Mouse (Mus musculus): ENCODE measurements at regions not wholly inside any gene's neighbourhood (a gene's known extent, or its start where the extent isn't known, plus 50 kb on each side); places are given as distances from the start of the nearest gene placed in this dataset.

GRCm38 (mm10) chr14:108123147-108123546, 790.8 kb downstream of the Slitrk1 start:
- DNase-seq (ENCODE audit: low spot score), result no peak
- H3K4me3 ChIP-seq, result no peak overlapping the region
- H3K9me3 ChIP-seq, result no peaks in the 10 kb centered on the region
- WGBS, result 86% methylated on average over 2 of the region's 2 CpGs
- no peak overlapping the region for H3K27ac ChIP-seq
- H3K27me3 ChIP-seq (ENCODE audit: insufficient read depth, poor library complexity, severe bottlenecking), result no peaks in the 10 kb centered on the region
- no peaks in the 10 kb centered on the region for H3K36me3 ChIP-seq
- no peaks in the 10 kb centered on the region for H3K4me1 ChIP-seq

- Histone ChIP-seq H3K27ac (no peak overlapping the region), H3K9me3 (no peaks in the 10 kb centered on the region), H3K4me3 (no peak overlapping the region), H3K4me1 (no peaks in the 10 kb centered on the region), H3K36me3 (no peaks in the 10 kb centered on the region), H3K27me3 (ENCODE audit: insufficient read depth, poor library complexity, severe bottlenecking) (no peaks in the 10 kb centered on the region)
- no peak for DNase-seq (ENCODE audit: low spot score)
- 81% methylated on average over 2 of the region's 2 CpGs for WGBS
Measured at GRCm38 (mm10) chr14:108105009-108105408, 808.9 kb downstream of the Slitrk1 start.

GRCm38 (mm10) chr14:108090965-108091364, 823.0 kb downstream of the Slitrk1 start:
- no peak for DNase-seq (ENCODE audit: low spot score)
- Histone ChIP-seq H3K4me3 (no peak overlapping the region), H3K9me3 (no peaks in the 10 kb centered on the region), H3K27ac (no peak overlapping the region), H3K4me1 (no peaks in the 10 kb centered on the region), H3K27me3 (ENCODE audit: insufficient read depth, poor library complexity, severe bottlenecking) (no peaks in the 10 kb centered on the region), H3K36me3 (no peaks in the 10 kb centered on the region)
- WGBS, result 90% methylated on average over 2 of the region's 2 CpGs

- WGBS, result 83% methylated on average over 2 of the region's 2 CpGs
- Histone ChIP-seq H3K9me3 (no peaks in the 10 kb centered on the region), H3K4me3 (no peak overlapping the region), H3K36me3 (no peaks in the 10 kb centered on the region), H3K27me3 (ENCODE audit: insufficient read depth, poor library complexity, severe bottlenecking) (no peaks in the 10 kb centered on the region), H3K4me1 (no peaks in the 10 kb centered on the region), H3K27ac (no peak overlapping the region)
- no peak for DNase-seq (ENCODE audit: low spot score)
Measured at GRCm38 (mm10) chr14:108049997-108050396, 864.0 kb downstream of the Slitrk1 start.

- Histone ChIP-seq H3K36me3 (no peaks in the 10 kb centered on the region), H3K27ac (no peak overlapping the region), H3K4me3 (no peak overlapping the region), H3K9me3 (no peaks in the 10 kb centered on the region), H3K27me3 (ENCODE audit: insufficient read depth, poor library complexity, severe bottlenecking) (no peaks in the 10 kb centered on the region), H3K4me1 (no peaks in the 10 kb centered on the region)
- WGBS, result 80% methylated on average over 1 of the region's 1 CpGs
- no peak for DNase-seq (ENCODE audit: low spot score)
Measured at GRCm38 (mm10) chr14:108035959-108036358, 878.0 kb downstream of the Slitrk1 start.

GRCm38 (mm10) chr14:108034162-108034561, 879.8 kb downstream of the Slitrk1 start:
- H3K27ac ChIP-seq, result no peak overlapping the region
- DNase-seq (ENCODE audit: low spot score), result no peak
- no peaks in the 10 kb centered on the region for H3K9me3 ChIP-seq
- 54% methylated on average over 1 of the region's 1 CpGs for WGBS
- no peak overlapping the region for H3K4me3 ChIP-seq
- H3K4me1 ChIP-seq, result no peaks in the 10 kb centered on the region
- H3K27me3 ChIP-seq (ENCODE audit: insufficient read depth, poor library complexity, severe bottlenecking), result no peaks in the 10 kb centered on the region
- H3K36me3 ChIP-seq, result no peaks in the 10 kb centered on the region

- Histone ChIP-seq H3K4me1 (no peaks in the 10 kb centered on the region), H3K27ac (no peak overlapping the region), H3K27me3 (ENCODE audit: insufficient read depth, poor library complexity, severe bottlenecking) (no peaks in the 10 kb centered on the region), H3K4me3 (no peak overlapping the region), H3K36me3 (no peaks in the 10 kb centered on the region), H3K9me3 (no peaks in the 10 kb centered on the region)
- no peak for DNase-seq (ENCODE audit: low spot score)
- 71% methylated on average over 3 of the region's 3 CpGs for WGBS
Measured at GRCm38 (mm10) chr14:108022551-108022950, 891.4 kb downstream of the Slitrk1 start.

GRCm38 (mm10) chr14:108022066-108022465, 891.9 kb downstream of the Slitrk1 start:
- Histone ChIP-seq H3K4me1 (no peaks in the 10 kb centered on the region), H3K9me3 (no peaks in the 10 kb centered on the region), H3K27ac (no peak overlapping the region), H3K27me3 (ENCODE audit: insufficient read depth, poor library complexity, severe bottlenecking) (no peaks in the 10 kb centered on the region), H3K4me3 (no peak overlapping the region), H3K36me3 (no peaks in the 10 kb centered on the region)
- 59% methylated on average over 1 of the region's 1 CpGs for WGBS
- DNase-seq (ENCODE audit: low spot score), result no peak

GRCm38 (mm10) chr14:108021331-108021730, 892.6 kb downstream of the Slitrk1 start:
- Histone ChIP-seq H3K27me3 (ENCODE audit: insufficient read depth, poor library complexity, severe bottlenecking) (no peaks in the 10 kb centered on the region), H3K9me3 (no peaks in the 10 kb centered on the region), H3K4me3 (no peak overlapping the region), H3K4me1 (no peaks in the 10 kb centered on the region), H3K36me3 (no peaks in the 10 kb centered on the region), H3K27ac (no peak overlapping the region)
- 87% methylated on average over 7 of the region's 7 CpGs for WGBS
- no peak for DNase-seq (ENCODE audit: low spot score)

- Histone ChIP-seq H3K4me3 (no peak overlapping the region), H3K27ac (no peak overlapping the region), H3K9me3 (no peaks in the 10 kb centered on the region), H3K36me3 (no peaks in the 10 kb centered on the region), H3K27me3 (ENCODE audit: insufficient read depth, poor library complexity, severe bottlenecking) (no peaks in the 10 kb centered on the region), H3K4me1 (no peaks in the 10 kb centered on the region)
- no peak for DNase-seq (ENCODE audit: low spot score)
Measured at GRCm38 (mm10) chr14:107987752-107988285, 926.1 kb downstream of the Slitrk1 start.

- Histone ChIP-seq H3K9me3 (no peaks in the 10 kb centered on the region), H3K4me1 (no peaks in the 10 kb centered on the region), H3K27me3 (ENCODE audit: insufficient read depth, poor library complexity, severe bottlenecking) (no peaks in the 10 kb centered on the region), H3K36me3 (no peaks in the 10 kb centered on the region), H3K27ac (no peak overlapping the region), H3K4me3 (no peak overlapping the region)
- WGBS, result 64% methylated on average over 3 of the region's 3 CpGs
- peak; percentile 76 for DNase-seq (ENCODE audit: low spot score)
Measured at GRCm38 (mm10) chr14:107978141-107978540, 935.8 kb downstream of the Slitrk1 start.

- Histone ChIP-seq H3K4me3 (no peak overlapping the region), H3K27ac (no peak overlapping the region), H3K36me3 (no peaks in the 10 kb centered on the region), H3K9me3 (no peaks in the 10 kb centered on the region), H3K27me3 (ENCODE audit: insufficient read depth, poor library complexity, severe bottlenecking) (no peaks in the 10 kb centered on the region), H3K4me1 (no peaks in the 10 kb centered on the region)
- no peak for DNase-seq (ENCODE audit: low spot score)
- 79% methylated on average over 1 of the region's 1 CpGs for WGBS
Measured at GRCm38 (mm10) chr14:107952076-107952475, 961.9 kb downstream of the Slitrk1 start.

- no peak for DNase-seq (ENCODE audit: low spot score)
- Histone ChIP-seq H3K36me3 (no peaks in the 10 kb centered on the region), H3K4me1 (no peaks in the 10 kb centered on the region), H3K9me3 (no peaks in the 10 kb centered on the region), H3K27ac (no peak overlapping the region), H3K4me3 (no peak overlapping the region), H3K27me3 (ENCODE audit: insufficient read depth, poor library complexity, severe bottlenecking) (no peaks in the 10 kb centered on the region)
Measured at GRCm38 (mm10) chr14:107903717-107904116, 1010.2 kb downstream of the Slitrk1 start.

GRCm38 (mm10) chr14:107901823-107902222, 1012.1 kb downstream of the Slitrk1 start:
- Histone ChIP-seq H3K27me3 (ENCODE audit: insufficient read depth, poor library complexity, severe bottlenecking) (no peaks in the 10 kb centered on the region), H3K9me3 (no peaks in the 10 kb centered on the region), H3K36me3 (no peaks in the 10 kb centered on the region), H3K4me3 (no peak overlapping the region), H3K27ac (no peak overlapping the region), H3K4me1 (no peaks in the 10 kb centered on the region)
- WGBS, result 69% methylated on average over 1 of the region's 1 CpGs
- DNase-seq (ENCODE audit: low spot score), result no peak

Measured in heart, embryonic 10.5 days (tissue).